In genomic region chr9:57558625-57559024, GRCm38 (mm10) we compare ENCODE assay signal across 1 mouse cellular context.
TF ChIP-seq lines count a peak whose summit lies in the region.

No protein-coding gene starts in this region.

TF ChIP-seq in CH12.LX, 34 proteins besides CTCF, POLR2A, EP300 and RAD21 (continued from another document):
- TF ChIP-seq MXI1 (IDR thresholded peaks at IDR 0.05; ENCODE audit: low read depth, low read length) (no peak; the same call in 1 of the 2 replicates), MAZ (IDR thresholded peaks at IDR 0.05; ENCODE audit: low read depth, low read length) (no peak), MAX (IDR thresholded peaks at IDR 0.05; ENCODE audit: low read length) (no peak), ZKSCAN1 (IDR thresholded peaks at IDR 0.05; ENCODE audit: borderline replicate concordance, low read depth, low read length) (no peak), CHD1 (IDR thresholded peaks at IDR 0.05; ENCODE audit: low read depth, low read length) (no peak), TBP (conservative IDR thresholded peaks at IDR 0.05; ENCODE audit: low read depth, low read length) (no peak), NRF1 (IDR thresholded peaks at IDR 0.05; ENCODE audit: low read depth, low read length) (no peak), E2F4 (IDR thresholded peaks at IDR 0.05; ENCODE audit: insufficient replicate concordance, low read depth, low read length) (no peak), GABPA (IDR thresholded peaks at IDR 0.05; ENCODE audit: insufficient replicate concordance, low read depth, low read length) (no peak), ELF1 (IDR thresholded peaks at IDR 0.05; ENCODE audit: low read depth, low read length) (no peak), MYC (IDR thresholded peaks at IDR 0.05; ENCODE audit: low read depth, low read length) (0 out of 2 replicates have a peak, but pooled peaks have one; percentile 30)
